Mouse (Mus musculus): ENCODE data around the gene Itm2b. TPM values are rescaled to one million over a fixed set of nuclear protein-coding genes. Genes with fewer than 3 reads are reported as not detected.
A peak's percentile ranks its signal among the peaks of the same experiment; 100 is the strongest.

Gene Itm2b
- polyA plus RNA-seq (2014; fragmentation: Nextera tagmentation; extraction: Ambion mirVana), result 761 and 787 TPM in 2 replicates

DNA sequence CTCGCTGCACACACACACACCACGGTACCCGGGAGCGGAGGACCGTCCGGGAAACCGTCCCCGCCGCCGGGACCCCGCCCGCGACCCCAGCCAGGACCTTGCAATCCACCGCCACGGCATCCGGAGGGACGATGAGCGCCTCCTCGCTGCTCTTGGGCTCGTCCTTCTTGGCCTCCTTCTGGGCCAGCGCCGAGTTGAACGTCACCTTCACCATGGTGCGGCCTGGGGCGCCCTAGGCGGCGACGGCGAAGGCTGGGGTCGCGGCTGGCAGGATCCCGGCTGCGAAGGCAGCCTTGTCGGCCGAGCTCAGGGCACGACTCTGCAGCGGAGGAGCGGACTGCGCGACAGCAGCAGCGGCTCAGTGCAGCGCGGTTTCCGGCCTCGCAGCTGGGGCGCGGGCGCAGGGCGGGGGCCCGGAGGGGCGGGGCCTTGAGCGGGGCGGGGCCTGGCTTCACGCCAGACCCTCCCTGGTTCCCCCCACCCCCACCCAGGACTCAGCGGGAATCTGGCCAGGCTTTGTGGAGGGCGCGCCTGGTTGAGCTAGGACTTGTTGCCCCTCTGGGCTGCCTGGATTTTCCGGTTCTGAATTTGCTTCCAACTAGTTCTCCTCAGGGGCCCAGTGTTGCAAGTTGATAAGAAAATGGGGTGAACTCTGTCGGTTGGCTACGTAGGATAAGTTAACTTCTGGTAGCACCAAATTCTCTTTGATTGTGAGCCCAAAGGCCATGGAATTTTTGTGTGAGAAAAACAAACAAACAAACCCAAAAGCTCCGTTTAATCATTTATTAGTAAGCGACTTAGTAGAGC, at the start of gene Itm2b:
Gene Itm2b (minus strand): TSS at position 377 of the 807 bp plus-strand sequence.
- H3K9me3 ChIP-seq (ENCODE audit: control insufficient read depth, low read length), result no peaks in the 10 kb centered on the region
- peaks cover 7% of the 10 kb centered on the region; the same call in 1 of the 2 replicates for H3K36me3 ChIP-seq (replicated peaks; ENCODE audit: control insufficient read depth, insufficient read depth)
- DNase-seq (ENCODE audit: low spot score) (peak; percentile 86), ATAC-seq (ENCODE audit: low FRiP score) (peak; percentile 94)
- peaks cover 37% of the 10 kb centered on the region for H3K4me1 ChIP-seq (replicated peaks; ENCODE audit: control insufficient read depth, insufficient read depth, low read length)
- H3K27ac ChIP-seq, result peak within 1 kb of the TSS; percentile 92
- no peaks in the 10 kb centered on the region for H3K27me3 ChIP-seq (ENCODE audit: control insufficient read depth, insufficient read depth, low read length)
- WGBS, result 1% methylated on average over 61 of the region's 62 CpGs
- peak within 1 kb of the TSS; percentile 95 for H3K9ac ChIP-seq
- H3K4me2 ChIP-seq (replicated peaks), result peak within 1 kb of the TSS; percentile 67
- H3K4me3 ChIP-seq (replicated peaks; ENCODE audit: low read length), result peak within 1 kb of the TSS; percentile 93

DNA sequence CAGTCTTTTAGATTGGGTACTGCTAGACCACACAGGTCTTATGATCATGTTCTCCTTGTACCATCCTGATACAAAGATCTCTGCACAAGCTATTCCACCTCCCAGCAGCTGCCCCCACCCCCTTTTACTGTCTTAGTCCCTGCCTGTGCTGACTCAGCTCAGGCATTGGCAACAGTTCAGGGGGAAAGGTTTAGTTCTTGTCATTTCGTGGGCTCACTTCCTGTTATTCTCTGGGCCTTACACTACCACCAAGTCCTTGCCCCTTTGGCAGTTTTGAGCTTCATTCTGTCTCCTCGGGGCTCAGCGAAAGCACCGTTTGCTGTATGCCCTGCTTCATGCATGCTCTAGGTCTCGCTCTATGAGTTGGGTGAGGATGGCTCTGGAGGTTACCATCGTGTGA, 48.4 kb upstream of the Itm2b start:
- no peak overlapping the region for H3K4me3 ChIP-seq (replicated peaks; ENCODE audit: low read length)
- DNase-seq (ENCODE audit: low spot score), result no peak
- no peak overlapping the region for H3K9ac ChIP-seq
- no peak overlapping the region for H3K4me2 ChIP-seq (replicated peaks)
- no peak overlapping the region for H3K27ac ChIP-seq
- no peaks in the 10 kb centered on the region for H3K9me3 ChIP-seq (ENCODE audit: control insufficient read depth, low read length)
- WGBS, result 85% methylated on average over 6 of the region's 6 CpGs
- no peaks in the 10 kb centered on the region for H3K36me3 ChIP-seq (replicated peaks; ENCODE audit: control insufficient read depth, insufficient read depth)
- no peaks in the 10 kb centered on the region for H3K27me3 ChIP-seq (ENCODE audit: control insufficient read depth, insufficient read depth, low read length)
- no peak for ATAC-seq (ENCODE audit: low FRiP score)
- no peaks in the 10 kb centered on the region for H3K4me1 ChIP-seq (replicated peaks; ENCODE audit: control insufficient read depth, insufficient read depth, low read length)

DNA sequence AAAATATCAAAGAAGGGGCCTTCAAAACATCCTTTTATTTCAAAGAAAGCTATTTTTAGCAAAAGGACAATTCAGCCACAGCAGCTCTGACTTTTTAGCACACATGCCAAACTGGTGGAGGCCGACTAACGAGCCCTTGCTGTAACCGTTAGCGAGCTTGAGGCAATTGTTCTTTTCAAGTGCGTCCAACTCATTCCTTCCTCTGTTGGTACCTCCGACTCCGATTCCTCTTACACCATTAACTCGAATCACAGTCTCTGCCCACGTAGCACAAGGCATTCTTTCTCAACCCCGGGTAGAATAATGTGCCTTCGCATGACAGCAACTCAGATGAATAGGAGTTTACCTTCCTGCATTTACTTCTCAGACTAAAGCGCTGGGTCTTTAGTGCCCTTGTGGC, 45.5 kb upstream of the Itm2b start:
- Histone ChIP-seq H3K36me3 (replicated peaks; ENCODE audit: control insufficient read depth, insufficient read depth) (no peaks in the 10 kb centered on the region), H3K27me3 (ENCODE audit: control insufficient read depth, insufficient read depth, low read length) (no peaks in the 10 kb centered on the region), H3K9ac (no peak overlapping the region), H3K4me1 (replicated peaks; ENCODE audit: control insufficient read depth, insufficient read depth, low read length) (no peaks in the 10 kb centered on the region), H3K9me3 (ENCODE audit: control insufficient read depth, low read length) (no peaks in the 10 kb centered on the region), H3K4me3 (replicated peaks; ENCODE audit: low read length) (no peak overlapping the region), H3K27ac (no peak overlapping the region), H3K4me2 (replicated peaks) (no peak overlapping the region)
- 56% methylated on average over 12 of the region's 12 CpGs for WGBS
- no peak for DNase-seq (ENCODE audit: low spot score)
- ATAC-seq (ENCODE audit: low FRiP score), result no peak

DNA sequence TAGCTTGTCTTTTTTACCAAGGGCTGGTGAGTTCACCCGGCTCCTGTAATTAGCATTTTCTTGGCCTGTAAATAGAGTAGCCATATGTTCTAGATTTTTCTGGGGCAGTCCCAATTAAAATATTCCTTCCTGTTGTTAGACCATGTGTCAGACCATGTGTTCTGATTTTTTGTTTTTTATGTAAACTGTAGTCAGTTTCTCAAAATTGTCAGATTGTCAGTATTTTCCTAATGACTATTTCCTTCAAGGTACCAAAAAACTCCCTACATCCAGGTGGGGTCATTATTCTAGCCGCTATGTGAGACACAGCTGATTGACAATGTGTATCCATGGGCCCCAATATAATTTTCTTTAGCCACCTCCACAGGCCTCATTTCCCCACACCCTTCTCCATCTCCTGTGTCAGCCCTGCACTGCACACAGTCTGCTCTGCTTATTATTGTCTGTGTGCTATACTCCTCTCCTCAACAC, 40.5 kb upstream of the Itm2b start:
- Histone ChIP-seq H3K36me3 (replicated peaks; ENCODE audit: control insufficient read depth, insufficient read depth) (no peaks in the 10 kb centered on the region), H3K9ac (no peak overlapping the region), H3K4me3 (replicated peaks; ENCODE audit: low read length) (no peak overlapping the region), H3K4me2 (replicated peaks) (no peak overlapping the region), H3K9me3 (ENCODE audit: control insufficient read depth, low read length) (no peaks in the 10 kb centered on the region), H3K4me1 (replicated peaks; ENCODE audit: control insufficient read depth, insufficient read depth, low read length) (no peaks in the 10 kb centered on the region), H3K27me3 (ENCODE audit: control insufficient read depth, insufficient read depth, low read length) (no peaks in the 10 kb centered on the region), H3K27ac (no peak overlapping the region)
- no peak for ATAC-seq (ENCODE audit: low FRiP score)
- no peak for DNase-seq (ENCODE audit: low spot score)
- 73% methylated on average over 2 of the region's 2 CpGs for WGBS

DNA sequence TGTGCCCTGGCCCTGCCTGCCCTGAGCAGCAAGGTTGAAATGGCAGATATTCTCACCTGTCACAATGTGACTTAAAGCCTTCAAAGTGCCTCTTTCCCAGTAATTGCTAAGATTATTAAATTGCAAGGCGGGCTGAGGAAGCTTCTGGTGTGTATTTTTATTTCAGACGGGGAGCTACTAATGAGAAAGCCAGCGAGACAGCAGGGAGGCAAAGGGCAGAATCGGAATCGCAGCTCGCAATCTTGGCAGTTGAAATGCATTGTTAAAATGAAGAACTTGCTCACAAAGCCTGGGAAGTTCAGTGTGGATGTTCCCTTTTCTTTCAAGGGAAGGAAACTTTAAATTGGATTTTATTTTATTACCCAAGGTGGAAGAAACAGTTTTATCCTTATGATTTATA, 39.9 kb upstream of the Itm2b start:
- Histone ChIP-seq H3K9me3 (ENCODE audit: control insufficient read depth, low read length) (no peaks in the 10 kb centered on the region), H3K9ac (no peak overlapping the region), H3K4me3 (replicated peaks; ENCODE audit: low read length) (no peak overlapping the region), H3K27me3 (ENCODE audit: control insufficient read depth, insufficient read depth, low read length) (no peaks in the 10 kb centered on the region), H3K27ac (peak overlapping the region; percentile 17; the same call in 1 of the 2 replicates), H3K4me1 (replicated peaks; ENCODE audit: control insufficient read depth, insufficient read depth, low read length) (no peaks in the 10 kb centered on the region), H3K36me3 (replicated peaks; ENCODE audit: control insufficient read depth, insufficient read depth) (no peaks in the 10 kb centered on the region), H3K4me2 (replicated peaks) (no peak overlapping the region)
- ATAC-seq (ENCODE audit: low FRiP score) (no peak), DNase-seq (ENCODE audit: low spot score) (no peak)
- 57% methylated on average over 6 of the region's 6 CpGs for WGBS

DNA sequence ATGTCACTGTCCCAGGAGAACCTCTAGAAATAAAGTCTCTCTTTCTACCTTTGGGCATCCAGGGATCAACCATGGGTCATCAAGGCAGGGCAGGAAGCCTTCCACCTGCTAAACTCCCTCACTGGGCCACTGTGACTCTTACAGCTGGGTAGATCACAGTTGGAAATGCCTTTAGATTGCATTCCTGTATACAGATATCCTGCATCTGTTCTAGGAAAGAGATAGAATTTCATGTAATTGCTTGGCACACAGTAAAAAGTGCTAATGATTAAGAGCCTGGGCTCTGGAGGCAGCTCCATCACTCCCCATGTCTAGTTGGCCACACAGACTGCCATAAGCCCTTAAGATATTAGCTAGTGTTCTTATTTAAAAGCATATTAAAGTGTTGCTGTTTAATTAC, 38.5 kb upstream of the Itm2b start:
- no peak for ATAC-seq (ENCODE audit: low FRiP score)
- H3K27me3 ChIP-seq (ENCODE audit: control insufficient read depth, insufficient read depth, low read length), result no peaks in the 10 kb centered on the region

DNA sequence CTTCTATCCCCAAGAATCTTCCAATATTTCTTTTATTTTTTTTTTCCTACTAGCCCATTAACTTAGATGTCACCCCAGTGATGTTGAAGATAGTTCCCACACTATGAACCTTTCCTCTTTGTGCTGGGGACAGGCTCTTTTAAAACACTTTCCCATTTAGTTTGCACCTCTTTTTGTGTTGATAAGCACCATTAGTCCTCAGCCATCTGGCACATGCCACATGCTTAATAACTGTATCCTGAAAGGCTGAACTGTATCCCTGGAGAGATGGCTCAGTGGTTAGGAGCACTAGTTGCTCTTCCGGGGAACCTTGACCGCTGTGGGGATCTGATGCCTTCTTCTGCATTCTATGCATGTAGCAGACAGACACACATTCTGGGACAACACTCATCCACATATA, 37.5 kb upstream of the Itm2b start:
- WGBS, result 88% methylated on average over 2 of the region's 2 CpGs
- no peak for DNase-seq (ENCODE audit: low spot score)
- Histone ChIP-seq H3K4me3 (replicated peaks; ENCODE audit: low read length) (no peak overlapping the region), H3K9ac (no peak overlapping the region), H3K36me3 (replicated peaks; ENCODE audit: control insufficient read depth, insufficient read depth) (no peaks in the 10 kb centered on the region), H3K9me3 (ENCODE audit: control insufficient read depth, low read length) (no peaks in the 10 kb centered on the region), H3K4me1 (replicated peaks; ENCODE audit: control insufficient read depth, insufficient read depth, low read length) (no peaks in the 10 kb centered on the region), H3K4me2 (replicated peaks) (no peak overlapping the region), H3K27ac (no peak overlapping the region), H3K27me3 (ENCODE audit: control insufficient read depth, insufficient read depth, low read length) (no peaks in the 10 kb centered on the region)
- ATAC-seq (ENCODE audit: low FRiP score), result no peak

More for the DNA sequence above, 38.5 kb upstream of the Itm2b start:
- Histone ChIP-seq H3K4me2 (replicated peaks) (no peak overlapping the region), H3K4me1 (replicated peaks; ENCODE audit: control insufficient read depth, insufficient read depth, low read length) (no peaks in the 10 kb centered on the region), H3K4me3 (replicated peaks; ENCODE audit: low read length) (no peak overlapping the region), H3K27ac (no peak overlapping the region), H3K36me3 (replicated peaks; ENCODE audit: control insufficient read depth, insufficient read depth) (no peaks in the 10 kb centered on the region), H3K9me3 (ENCODE audit: control insufficient read depth, low read length) (no peaks in the 10 kb centered on the region), H3K9ac (no peak overlapping the region)
- no peak for DNase-seq (ENCODE audit: low spot score)

- H3K9ac ChIP-seq, result no peak overlapping the region
- no peak for DNase-seq (ENCODE audit: low spot score)
- no peak overlapping the region for H3K4me2 ChIP-seq (replicated peaks)
- ATAC-seq (ENCODE audit: low FRiP score), result no peak
- H3K4me3 ChIP-seq (replicated peaks; ENCODE audit: low read length), result no peak overlapping the region
- H3K27ac ChIP-seq, result no peak overlapping the region
- H3K4me1 ChIP-seq (replicated peaks; ENCODE audit: control insufficient read depth, insufficient read depth, low read length), result no peaks in the 10 kb centered on the region
- H3K36me3 ChIP-seq (replicated peaks; ENCODE audit: control insufficient read depth, insufficient read depth), result no peaks in the 10 kb centered on the region
- H3K27me3 ChIP-seq (ENCODE audit: control insufficient read depth, insufficient read depth, low read length), result no peaks in the 10 kb centered on the region
- 82% methylated on average over 9 of the region's 9 CpGs for WGBS
- no peaks in the 10 kb centered on the region for H3K9me3 ChIP-seq (ENCODE audit: control insufficient read depth, low read length)
Observed at GRCm38 (mm10) chr14:73421580-73421979, 36.5 kb upstream of the Itm2b start.

DNA sequence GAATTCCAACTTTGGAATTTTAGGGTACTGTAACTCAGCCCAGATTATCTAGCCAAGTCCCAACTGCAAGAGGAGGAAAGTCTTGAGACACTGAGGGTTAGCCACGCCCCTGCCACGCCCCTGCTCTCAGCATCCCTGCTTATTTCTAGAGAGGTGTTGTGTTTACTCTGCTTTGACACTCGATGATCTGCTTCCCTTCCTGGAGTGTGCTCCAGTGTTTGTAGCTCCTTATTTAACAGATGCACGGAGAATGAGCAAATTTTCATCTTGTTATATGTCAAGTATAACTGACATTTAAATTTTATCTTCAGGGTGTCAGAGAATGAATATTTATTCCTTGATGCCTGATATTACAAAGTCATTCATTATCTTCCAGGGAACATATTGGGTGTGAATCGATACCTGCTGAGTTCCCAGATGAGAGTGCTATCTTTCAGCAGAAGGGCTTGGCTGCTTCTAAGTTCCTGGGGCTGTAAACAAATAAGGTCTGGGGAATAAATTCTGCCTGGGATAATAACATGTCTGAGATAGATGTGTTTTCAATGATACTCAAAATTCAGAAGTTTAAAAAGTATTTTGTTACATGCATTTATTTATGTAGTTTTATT, 35.2 kb upstream of the Itm2b start:
- no peak for ATAC-seq (ENCODE audit: low FRiP score)
- Histone ChIP-seq H3K4me2 (replicated peaks) (no peak overlapping the region), H3K36me3 (replicated peaks; ENCODE audit: control insufficient read depth, insufficient read depth) (no peaks in the 10 kb centered on the region), H3K27me3 (ENCODE audit: control insufficient read depth, insufficient read depth, low read length) (no peaks in the 10 kb centered on the region), H3K4me1 (replicated peaks; ENCODE audit: control insufficient read depth, insufficient read depth, low read length) (peaks cover 5% of the 10 kb centered on the region), H3K9ac (no peak overlapping the region), H3K27ac (no peak overlapping the region), H3K4me3 (replicated peaks; ENCODE audit: low read length) (no peak overlapping the region), H3K9me3 (ENCODE audit: control insufficient read depth, low read length) (no peaks in the 10 kb centered on the region)
- no peak for DNase-seq (ENCODE audit: low spot score)
- WGBS, result 39% methylated on average over 5 of the region's 5 CpGs
